ENCODE assay signal across 8 mouse cellular contexts in the genomic region with DNA sequence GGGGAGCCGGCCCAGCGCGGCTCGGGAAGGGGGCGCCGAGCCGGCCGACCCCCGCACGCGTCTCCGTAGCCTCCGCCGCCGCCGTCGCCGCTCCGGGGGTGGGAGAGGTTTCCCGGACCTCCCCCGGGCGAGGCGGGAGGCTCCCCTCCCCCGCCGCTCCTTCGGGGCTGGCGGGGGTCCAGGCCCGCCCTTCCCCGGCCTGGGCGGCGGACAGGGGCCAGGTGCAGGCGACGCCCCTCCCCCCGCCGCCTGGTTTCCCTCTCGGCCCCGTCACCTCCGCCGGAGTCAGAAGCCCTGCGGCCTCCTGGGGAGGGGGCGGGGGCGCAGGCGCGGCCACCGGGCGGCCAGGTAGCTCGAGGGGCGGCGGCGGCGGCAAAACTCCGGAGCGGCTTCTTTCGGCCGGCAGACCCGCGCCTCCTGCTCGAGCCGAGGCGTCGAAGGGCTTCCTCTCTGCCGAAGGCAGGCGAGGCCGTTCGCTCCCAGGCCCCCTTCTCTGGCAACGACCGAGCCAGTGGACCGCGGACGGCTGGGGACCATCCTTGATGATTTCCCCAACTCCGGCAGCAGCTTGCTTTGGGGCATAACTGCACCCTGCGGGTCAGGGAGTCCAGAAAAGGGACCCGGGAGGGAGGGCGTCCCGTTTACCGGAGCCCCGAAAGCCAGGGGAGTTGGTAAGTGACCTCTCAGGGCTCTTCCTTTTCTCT. TPM values are rescaled to one million over a fixed set of nuclear protein-coding genes. Genes with fewer than 3 reads are reported as not detected.
DNase-seq lines count a peak whose midpoint lies in the region; ATAC-seq and TF ChIP-seq lines count a peak whose summit lies in the region.

No protein-coding gene starts in this region.

- no peaks in the 10 kb centered on the region for H3K36me3 ChIP-seq in embryonic facial prominence, embryonic 15.5 days
- no peaks in the 10 kb centered on the region for H3K36me3 ChIP-seq in hindbrain, embryonic 13.5 days
- no peaks in the 10 kb centered on the region for H3K36me3 ChIP-seq in liver, embryonic 15.5 days (replicated peaks)
- no peaks in the 10 kb centered on the region; the same call in 1 of the 2 replicates for H3K36me3 ChIP-seq in splenic B cell, adult 2 months (ENCODE audit: control insufficient read depth, insufficient read depth, low read length, poor library complexity, severe bottlenecking)

- H3K9me3 ChIP-seq in embryonic facial prominence, embryonic 15.5 days (replicated peaks): no peaks in the 10 kb centered on the region
- no peaks in the 10 kb centered on the region for H3K9me3 ChIP-seq in hindbrain, embryonic 13.5 days
- H3K9me3 ChIP-seq in liver, embryonic 15.5 days (replicated peaks): no peaks in the 10 kb centered on the region

- TF ChIP-seq POLR2A in lung, adult 2 months (IDR thresholded peaks at IDR 0.05; ENCODE audit: borderline replicate concordance, extremely low read depth, low read depth, low read length): no peak

- peaks cover 22% of the 10 kb centered on the region for H3K4me1 ChIP-seq in lung, adult 2 months (ENCODE audit: control insufficient read depth, insufficient read depth, low read length)
- peaks cover 94% of the 10 kb centered on the region for H3K4me1 ChIP-seq in embryonic facial prominence, embryonic 15.5 days
- H3K4me1 ChIP-seq in hindbrain, embryonic 13.5 days (replicated peaks): peaks cover 85% of the 10 kb centered on the region
- peaks cover 57% of the 10 kb centered on the region for H3K4me1 ChIP-seq in liver, embryonic 15.5 days (replicated peaks)

- H3K4me2 ChIP-seq in embryonic facial prominence, embryonic 15.5 days (replicated peaks): peak overlapping the region; percentile 96
- peak overlapping the region; percentile 100 for H3K4me2 ChIP-seq in hindbrain, embryonic 13.5 days
- peak overlapping the region; percentile 83 for H3K4me2 ChIP-seq in liver, embryonic 15.5 days

- no peak for TF ChIP-seq CTCF in lung, adult 2 months (IDR thresholded peaks at IDR 0.05; ENCODE audit: insufficient read depth, low read length)

- H3K9ac ChIP-seq in embryonic facial prominence, embryonic 15.5 days: peak overlapping the region; percentile 69
- H3K9ac ChIP-seq in hindbrain, embryonic 13.5 days: peak overlapping the region; percentile 84
- peak overlapping the region; percentile 35; the same call in 1 of the 2 replicates for H3K9ac ChIP-seq in liver, embryonic 15.5 days

- WGBS in lung, adult 2 months: 5% methylated on average over 49 of the region's 77 CpGs
- 2% methylated on average over 56 of the region's 77 CpGs for WGBS in embryonic facial prominence, embryonic 15.5 days
- 1% methylated on average over 66 of the region's 77 CpGs for WGBS in hindbrain, embryonic 13.5 days
- WGBS in liver, embryonic 15.5 days (ENCODE audit: insufficient replicate concordance): 3% methylated on average over 64 of the region's 77 CpGs

- no peak for DNase-seq in lung, adult 2 months
- no peak for DNase-seq in lung, postnatal 36 days
- peak; percentile 16 for DNase-seq in splenic B cell, adult 2 months (ENCODE audit: low read depth, low spot score)
- no peak for DNase-seq in layer of hippocampus, adult 9-10 months (ENCODE audit: low spot score)
- no peak for DNase-seq in right cerebral cortex, postnatal 25 days

- peak overlapping the region; percentile 54 for H3K4me3 ChIP-seq in lung, adult 2 months (replicated peaks; ENCODE audit: extremely low read depth, low read depth, low read length)
- peak overlapping the region; percentile 63 for H3K4me3 ChIP-seq in embryonic facial prominence, embryonic 15.5 days (replicated peaks)
- peak overlapping the region; percentile 56 for H3K4me3 ChIP-seq in hindbrain, embryonic 13.5 days
- peak overlapping the region; percentile 55 for H3K4me3 ChIP-seq in liver, embryonic 15.5 days (replicated peaks)

- peak overlapping the region; percentile 92 for H3K27ac ChIP-seq in embryonic facial prominence, embryonic 15.5 days (replicated peaks)
- peak overlapping the region; percentile 80 for H3K27ac ChIP-seq in hindbrain, embryonic 13.5 days
- H3K27ac ChIP-seq in liver, embryonic 15.5 days (replicated peaks): no peak overlapping the region

- ATAC-seq in embryonic facial prominence, embryonic 15.5 days (ENCODE audit: insufficient number of reproducible peaks, low FRiP score, low TSS enrichment, low read depth): peak; percentile 7; the same call in 1 of the 2 replicates
- no peak for ATAC-seq in hindbrain, embryonic 13.5 days (ENCODE audit: low FRiP score)
- ATAC-seq in liver, embryonic 15.5 days (ENCODE audit: insufficient read depth): no peak

- no peaks in the 10 kb centered on the region for H3K27me3 ChIP-seq in embryonic facial prominence, embryonic 15.5 days
- peaks cover 23% of the 10 kb centered on the region; the same call in 1 of the 2 replicates for H3K27me3 ChIP-seq in hindbrain, embryonic 13.5 days
- H3K27me3 ChIP-seq in liver, embryonic 15.5 days: peaks cover 92% of the 10 kb centered on the region
- H3K27me3 ChIP-seq in splenic B cell, adult 2 months (ENCODE audit: control insufficient read depth, insufficient read depth, low read length, poor library complexity, severe bottlenecking): no peaks in the 10 kb centered on the region

RNA-seq across cellular contexts. Expression of a gene that starts 28.2 kb away (rescaled TPM):
- polyA plus RNA-seq in lung, adult 2 months (2012; rRNA removed): 25.8 and 28.7 TPM in 2 replicates
- 13.2 and 13.9 TPM in 2 replicates for polyA plus RNA-seq in embryonic facial prominence, embryonic 15.5 days (2015; fragmentation: Nextera tagmentation; extraction: Ambion mirVana)
- polyA plus RNA-seq in hindbrain, embryonic 13.5 days (2015; fragmentation: Nextera tagmentation; extraction: Ambion mirVana): 11.0 and 12.5 TPM in 2 replicates
- 1.1 and 1.3 TPM in 2 replicates for polyA plus RNA-seq in liver, embryonic 15.5 days (2015; fragmentation: Nextera tagmentation; extraction: Ambion mirVana)
